Mouse (Mus musculus) monocyte, adult 5-6 weeks (primary cell): Measurements from ENCODE around the gene Gm6408. TPM values are rescaled to one million over a fixed set of nuclear protein-coding genes. Genes with fewer than 3 reads are reported as not detected.
"Not testable (repeated sequence)": the region's sequence is repeated elsewhere in the genome, so short reads cannot be mapped to it uniquely, and the experiment has no call there.

Experiments
- ATAC-seq: fragments of 153-309, 156-312 bp; replicated peaks from 2 replicates; pipeline ENCODE4 v1.8.0; 2017; ENCODE audit warnings: mild to moderate bottlenecking; ENCODE audit not compliant: low TSS enrichment, insufficient number of reproducible peaks, severe bottlenecking, poor library complexity, low FRiP score
- total RNA-seq: library from RNA; stranded (forward); fragments of 200-1000, 200-491, 200-594 nt; gene quantifications from 3 replicates; pipeline ENCODE4 v1.2.3, GENCODE M21; 2017

Gm6408 gene
- total RNA-seq, 1 experiment from 2014 or later: not detected

GRCm38 (mm10) chr5:146513823-146514222, 32.1 kb downstream of the Gm6408 start, which contains the start of gene Gm3402:
Gene Gm3402 (plus strand): TSS chr5:146514123.
- ATAC-seq: not testable (repeated sequence)

- not testable (repeated sequence) for ATAC-seq
Measured at GRCm38 (mm10) chr5:146525501-146525900, 43.7 kb downstream of the Gm6408 start, which contains the start of gene Gm3404. Gene Gm3404 (plus strand): TSS chr5:146525801.

Other genes with a start within 250 kb of the Gm6408 start
- not detected in 3 replicates for gene Wasf3, start 97.0 kb upstream of the Gm6408 start, total RNA-seq
- not detected in 3 replicates for gene Gm6370, start 9.4 kb downstream of the Gm6408 start, total RNA-seq
- not detected in 3 replicates for gene 4930449I24Rik, start 20.4 kb downstream of the Gm6408 start, total RNA-seq
- not detected in 3 replicates for gene Gm3402, start 32.2 kb downstream of the Gm6408 start, total RNA-seq
- gene Gm3404, start 43.8 kb downstream of the Gm6408 start, total RNA-seq: not detected in 3 replicates
- not detected in 3 replicates for gene Gm3409, start 55.7 kb downstream of the Gm6408 start, total RNA-seq
- gene Gm3415, start 74.2 kb downstream of the Gm6408 start, total RNA-seq: not detected in 3 replicates
- not detected in 3 replicates for gene Gpr12, start 103.3 kb downstream of the Gm6408 start, total RNA-seq